Mouse (Mus musculus): ENCODE results near the gene Hpgd. TPM values are rescaled to one million over a fixed set of nuclear protein-coding genes. Genes with fewer than 3 reads are reported as not detected.
"Not testable (repeated sequence)": the region's sequence is repeated elsewhere in the genome, so short reads cannot be mapped to it uniquely, and the experiment has no call there.

The Hpgd gene
- polyA plus RNA-seq (2014; fragmentation: Nextera tagmentation; extraction: Ambion mirVana) = 11.7 TPM in 2 replicates

DNA sequence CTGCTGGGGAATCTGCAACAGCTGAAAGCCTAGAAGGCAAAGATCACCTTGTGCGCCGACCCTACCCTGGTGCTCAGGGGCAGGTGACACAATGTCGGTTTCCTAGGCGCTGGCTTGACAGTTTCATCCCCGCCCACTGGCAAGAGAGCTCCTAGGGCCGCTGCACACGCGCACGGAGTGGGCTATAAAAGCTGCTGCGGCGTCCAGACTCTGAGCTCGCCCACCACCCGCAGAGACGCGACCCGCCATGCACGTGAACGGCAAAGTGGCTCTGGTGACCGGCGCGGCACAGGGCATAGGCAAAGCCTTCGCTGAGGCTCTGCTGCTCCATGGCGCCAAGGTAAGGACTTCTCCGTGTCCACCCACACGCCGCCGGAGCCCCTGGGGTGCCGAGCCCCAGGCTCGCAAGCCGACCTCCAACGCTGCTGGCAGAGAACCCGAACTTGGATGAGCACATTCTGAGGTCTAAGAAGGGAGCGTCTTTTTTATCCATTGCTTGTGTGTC is at the start of gene Hpgd:
Gene Hpgd (plus strand): TSS at position 213 of the 505 bp plus-strand sequence.
- WGBS = under 1% methylated on average over 33 of the region's 33 CpGs
- ATAC-seq (ENCODE audit: insufficient number of reproducible peaks, low FRiP score, low TSS enrichment, low read depth) = peak; percentile 70; the same call in 1 of the 2 replicates
- Histone ChIP-seq H3K36me3 (ENCODE audit: control insufficient read depth, insufficient read depth, low read length) (no peaks in the 10 kb centered on the region), H3K4me2 (ENCODE audit: low read depth, severe bottlenecking) (peak within 1 kb of the TSS; percentile 76), H3K4me3 (ENCODE audit: low read depth, low read length) (peak within 1 kb of the TSS; percentile 36), H3K9ac (ENCODE audit: low read length) (peak within 1 kb of the TSS; percentile 54), H3K27ac (replicated peaks; ENCODE audit: low read depth, low read length) (no peak within 1 kb of the TSS), H3K9me3 (ENCODE audit: control insufficient read depth, low read length) (no peaks in the 10 kb centered on the region), H3K27me3 (ENCODE audit: control insufficient read depth, insufficient read depth, low read length) (no peaks in the 10 kb centered on the region; the same call in 1 of the 2 replicates), H3K4me1 (ENCODE audit: control insufficient read depth, insufficient read depth, low read length) (no peaks in the 10 kb centered on the region)
- peak; percentile 74 for DNase-seq (ENCODE audit: low spot score)

DNA sequence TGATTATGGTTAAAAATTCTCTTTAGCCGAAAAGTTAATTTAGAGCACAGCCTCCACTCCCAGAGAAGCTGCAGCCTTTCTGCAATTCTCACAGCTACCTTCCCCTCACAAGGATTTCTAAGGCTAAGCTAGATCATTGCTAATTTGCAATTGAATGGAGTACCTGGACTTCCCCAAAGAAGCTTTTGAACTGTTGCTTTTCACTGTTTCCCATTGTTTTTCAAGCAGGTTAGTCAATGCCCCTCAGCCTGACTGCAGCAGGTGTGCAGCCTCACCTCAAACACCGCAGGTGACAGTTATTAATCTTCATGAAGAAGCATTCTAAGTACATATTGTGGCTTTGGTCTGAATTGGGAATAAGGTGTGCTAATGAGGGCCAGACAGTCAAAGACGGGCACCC is 42.7 kb upstream of the Hpgd start:
- not testable (repeated sequence) for H3K9me3 ChIP-seq (ENCODE audit: control insufficient read depth, low read length); H3K27me3 ChIP-seq (ENCODE audit: control insufficient read depth, insufficient read depth, low read length); H3K4me1 ChIP-seq (ENCODE audit: control insufficient read depth, insufficient read depth, low read length); H3K4me2 ChIP-seq (ENCODE audit: low read depth, severe bottlenecking); H3K27ac ChIP-seq (replicated peaks; ENCODE audit: low read depth, low read length); H3K36me3 ChIP-seq (ENCODE audit: control insufficient read depth, insufficient read depth, low read length); H3K4me3 ChIP-seq (ENCODE audit: low read depth, low read length); H3K9ac ChIP-seq (ENCODE audit: low read length); ATAC-seq (ENCODE audit: insufficient number of reproducible peaks, low FRiP score, low TSS enrichment, low read depth); DNase-seq (ENCODE audit: low spot score)
- 79% methylated on average over 3 of the region's 3 CpGs for WGBS

DNA sequence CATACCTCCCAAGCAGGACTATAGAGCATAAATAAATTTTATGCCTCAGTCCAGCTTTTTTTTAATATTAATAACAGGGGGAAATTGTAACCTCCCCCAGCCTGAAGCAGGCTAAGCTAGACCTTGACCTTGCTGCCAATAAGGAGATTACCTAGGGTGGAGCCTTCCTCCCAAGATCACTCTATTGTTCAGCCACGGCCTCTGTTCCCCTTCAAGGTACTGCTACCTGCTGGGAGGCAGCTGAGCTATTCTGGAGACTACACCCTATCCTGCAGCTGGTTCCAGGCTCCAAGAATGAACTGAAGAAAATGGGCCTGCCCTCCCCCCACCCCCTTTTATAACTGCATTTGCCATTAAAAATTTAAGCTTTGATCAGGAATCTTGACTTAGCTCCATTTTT is 42.1 kb upstream of the Hpgd start:
- H3K27me3 ChIP-seq (ENCODE audit: control insufficient read depth, insufficient read depth, low read length) = no peaks in the 10 kb centered on the region
- H3K4me3 ChIP-seq (ENCODE audit: low read depth, low read length) = no peak overlapping the region
- 59% methylated on average over 1 of the region's 1 CpGs for WGBS
- no peaks in the 10 kb centered on the region for H3K36me3 ChIP-seq (ENCODE audit: control insufficient read depth, insufficient read depth, low read length)
- H3K9ac ChIP-seq (ENCODE audit: low read length) = no peak overlapping the region
- no peak overlapping the region for H3K4me2 ChIP-seq (ENCODE audit: low read depth, severe bottlenecking)
- H3K27ac ChIP-seq (replicated peaks; ENCODE audit: low read depth, low read length) = no peak overlapping the region
- ATAC-seq (ENCODE audit: insufficient number of reproducible peaks, low FRiP score, low TSS enrichment, low read depth) (no peak), DNase-seq (ENCODE audit: low spot score) (no peak)
- no peaks in the 10 kb centered on the region for H3K4me1 ChIP-seq (ENCODE audit: control insufficient read depth, insufficient read depth, low read length)
- H3K9me3 ChIP-seq (ENCODE audit: control insufficient read depth, low read length) = no peaks in the 10 kb centered on the region

DNA sequence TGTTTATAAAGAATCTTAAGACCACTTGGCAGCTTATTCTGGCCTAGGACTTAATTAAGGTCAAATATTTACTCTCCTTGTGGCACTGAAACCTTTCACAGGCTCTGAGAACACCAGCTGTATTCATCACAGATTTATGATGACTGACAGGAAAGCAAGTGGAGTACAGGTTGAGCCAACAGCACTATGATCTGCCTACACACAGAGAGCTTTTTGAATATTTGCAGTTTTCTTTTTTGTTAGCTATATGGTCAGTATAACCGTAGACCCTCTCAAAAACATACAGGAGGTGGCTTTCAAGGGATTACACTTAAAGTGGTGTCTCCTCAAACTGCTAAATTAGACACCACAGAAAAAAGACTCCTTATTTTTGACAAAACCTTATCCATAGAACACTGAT is 33.2 kb upstream of the Hpgd start:
- H3K9me3 ChIP-seq (ENCODE audit: control insufficient read depth, low read length) = no peaks in the 10 kb centered on the region
- no peaks in the 10 kb centered on the region for H3K27me3 ChIP-seq (ENCODE audit: control insufficient read depth, insufficient read depth, low read length)
- H3K4me3 ChIP-seq (ENCODE audit: low read depth, low read length) = no peak overlapping the region
- H3K36me3 ChIP-seq (ENCODE audit: control insufficient read depth, insufficient read depth, low read length) = no peaks in the 10 kb centered on the region
- 91% methylated on average over 1 of the region's 1 CpGs for WGBS
- no peak overlapping the region for H3K4me2 ChIP-seq (ENCODE audit: low read depth, severe bottlenecking)
- H3K27ac ChIP-seq (replicated peaks; ENCODE audit: low read depth, low read length) = no peak overlapping the region
- no peak for ATAC-seq (ENCODE audit: insufficient number of reproducible peaks, low FRiP score, low TSS enrichment, low read depth)
- H3K4me1 ChIP-seq (ENCODE audit: control insufficient read depth, insufficient read depth, low read length) = no peaks in the 10 kb centered on the region
- no peak overlapping the region for H3K9ac ChIP-seq (ENCODE audit: low read length)
- DNase-seq (ENCODE audit: low spot score) = no peak

DNA sequence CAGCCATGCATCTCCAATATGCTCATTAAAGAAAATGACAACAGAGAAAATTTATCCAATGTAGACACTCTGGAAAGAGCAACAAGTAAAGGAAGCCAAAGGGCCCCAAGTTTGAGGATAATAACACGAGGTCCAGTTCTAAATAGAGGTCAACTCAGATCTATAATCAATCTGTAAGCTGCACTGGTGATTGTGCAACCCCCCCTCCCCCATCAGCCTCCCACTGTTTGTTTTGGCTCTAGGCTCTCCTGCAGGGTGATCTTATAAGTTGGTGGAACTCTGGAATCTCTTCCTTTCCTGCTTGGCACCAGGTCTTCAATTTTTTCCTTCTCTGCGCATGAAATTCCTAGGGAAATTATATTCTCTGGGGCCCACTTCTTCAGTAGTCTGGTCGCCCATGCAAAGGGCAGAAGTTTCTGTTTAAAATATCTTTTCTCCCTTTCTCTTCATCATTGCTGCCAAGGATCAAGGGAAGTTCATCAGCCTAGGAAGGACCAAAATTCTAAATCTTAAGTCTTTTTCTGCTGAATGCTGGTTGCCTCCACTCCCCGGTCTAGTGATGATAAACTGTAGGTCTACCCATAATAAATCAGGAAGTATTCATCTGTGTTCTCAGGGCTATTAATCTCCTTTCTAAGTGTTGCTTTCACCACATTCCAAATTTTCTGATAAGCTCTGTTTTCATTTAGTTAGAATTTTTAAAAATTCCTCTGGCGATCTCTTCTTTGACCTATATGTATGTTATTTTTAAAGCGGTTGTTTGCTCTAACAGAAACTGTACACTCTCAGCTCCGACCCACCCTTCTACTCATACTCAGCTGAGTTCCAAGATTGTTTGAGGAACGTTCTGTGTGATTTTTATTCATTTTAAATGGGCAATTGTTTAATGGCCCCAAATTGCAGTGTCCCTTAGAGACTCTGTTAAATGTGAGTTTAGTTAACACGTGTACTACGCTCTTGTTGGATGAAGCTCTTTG is 24.4 kb upstream of the Hpgd start:
- H3K27me3 ChIP-seq (ENCODE audit: control insufficient read depth, insufficient read depth, low read length) = no peaks in the 10 kb centered on the region
- WGBS = 80% methylated on average over 10 of the region's 10 CpGs
- H3K4me2 ChIP-seq (ENCODE audit: low read depth, severe bottlenecking) = no peak overlapping the region
- no peaks in the 10 kb centered on the region for H3K4me1 ChIP-seq (ENCODE audit: control insufficient read depth, insufficient read depth, low read length)
- no peak overlapping the region for H3K4me3 ChIP-seq (ENCODE audit: low read depth, low read length)
- no peak overlapping the region for H3K9ac ChIP-seq (ENCODE audit: low read length)
- ATAC-seq (ENCODE audit: insufficient number of reproducible peaks, low FRiP score, low TSS enrichment, low read depth) (no peak), DNase-seq (ENCODE audit: low spot score) (no peak)
- no peak overlapping the region for H3K27ac ChIP-seq (replicated peaks; ENCODE audit: low read depth, low read length)
- H3K9me3 ChIP-seq (ENCODE audit: control insufficient read depth, low read length) = no peaks in the 10 kb centered on the region
- no peaks in the 10 kb centered on the region for H3K36me3 ChIP-seq (ENCODE audit: control insufficient read depth, insufficient read depth, low read length)

DNA sequence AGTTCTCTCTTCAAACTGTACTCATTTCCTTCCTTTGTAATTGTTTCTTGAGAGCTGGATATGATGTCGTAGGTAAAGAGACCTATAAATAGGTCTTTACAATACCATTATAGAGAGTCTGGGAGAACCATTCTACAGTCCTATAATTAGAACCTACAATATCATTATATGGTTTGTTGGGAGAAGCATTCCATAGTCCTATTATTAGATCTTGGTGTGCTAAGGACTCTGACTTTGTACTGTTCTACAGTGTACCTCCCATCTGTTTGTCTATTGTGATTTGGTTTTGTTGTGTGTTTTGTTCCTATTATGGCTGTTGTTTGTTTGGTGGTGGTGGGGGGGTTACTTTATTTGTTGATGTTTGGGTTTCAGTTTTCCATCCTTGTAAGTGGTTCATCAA is 21.5 kb upstream of the Hpgd start:
- no peak overlapping the region for H3K4me3 ChIP-seq (ENCODE audit: low read depth, low read length)
- H3K9ac ChIP-seq (ENCODE audit: low read length) = no peak overlapping the region
- H3K36me3 ChIP-seq (ENCODE audit: control insufficient read depth, insufficient read depth, low read length) = no peaks in the 10 kb centered on the region
- H3K4me1 ChIP-seq (ENCODE audit: control insufficient read depth, insufficient read depth, low read length) = no peaks in the 10 kb centered on the region
- DNase-seq (ENCODE audit: low spot score) (no peak), ATAC-seq (ENCODE audit: insufficient number of reproducible peaks, low FRiP score, low TSS enrichment, low read depth) (peak; percentile 47; the same call in 1 of the 2 replicates)
- 26% methylated on average over 1 of the region's 1 CpGs for WGBS
- no peaks in the 10 kb centered on the region for H3K9me3 ChIP-seq (ENCODE audit: control insufficient read depth, low read length)
- H3K4me2 ChIP-seq (ENCODE audit: low read depth, severe bottlenecking) = no peak overlapping the region
- no peak overlapping the region for H3K27ac ChIP-seq (replicated peaks; ENCODE audit: low read depth, low read length)
- H3K27me3 ChIP-seq (ENCODE audit: control insufficient read depth, insufficient read depth, low read length) = no peaks in the 10 kb centered on the region

DNA sequence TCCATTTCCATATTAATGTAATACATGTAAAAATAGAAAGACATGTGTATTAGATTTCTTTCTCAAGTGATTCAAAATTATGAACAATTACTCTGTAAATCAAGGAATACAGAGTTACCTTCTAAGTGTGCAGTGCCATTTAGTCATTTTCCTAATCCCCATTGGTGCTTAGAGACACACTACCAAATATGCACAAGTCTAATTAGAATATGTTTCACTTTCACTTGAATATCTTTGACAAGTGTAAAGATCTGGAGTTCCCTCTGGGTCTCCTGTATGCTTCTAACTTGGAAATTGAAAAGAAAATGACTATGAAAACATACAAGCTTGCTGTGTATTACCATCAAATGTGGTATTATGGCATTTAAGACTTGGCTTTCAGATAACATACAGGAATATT is 19.1 kb upstream of the Hpgd start:
- Histone ChIP-seq H3K4me3 (ENCODE audit: low read depth, low read length) (no peak overlapping the region), H3K9ac (ENCODE audit: low read length) (no peak overlapping the region), H3K4me1 (ENCODE audit: control insufficient read depth, insufficient read depth, low read length) (no peaks in the 10 kb centered on the region), H3K27ac (replicated peaks; ENCODE audit: low read depth, low read length) (no peak overlapping the region), H3K9me3 (ENCODE audit: control insufficient read depth, low read length) (no peaks in the 10 kb centered on the region), H3K27me3 (ENCODE audit: control insufficient read depth, insufficient read depth, low read length) (no peaks in the 10 kb centered on the region), H3K4me2 (ENCODE audit: low read depth, severe bottlenecking) (no peak overlapping the region), H3K36me3 (ENCODE audit: control insufficient read depth, insufficient read depth, low read length) (no peaks in the 10 kb centered on the region)
- ATAC-seq (ENCODE audit: insufficient number of reproducible peaks, low FRiP score, low TSS enrichment, low read depth) = no peak
- DNase-seq (ENCODE audit: low spot score) = no peak

DNA sequence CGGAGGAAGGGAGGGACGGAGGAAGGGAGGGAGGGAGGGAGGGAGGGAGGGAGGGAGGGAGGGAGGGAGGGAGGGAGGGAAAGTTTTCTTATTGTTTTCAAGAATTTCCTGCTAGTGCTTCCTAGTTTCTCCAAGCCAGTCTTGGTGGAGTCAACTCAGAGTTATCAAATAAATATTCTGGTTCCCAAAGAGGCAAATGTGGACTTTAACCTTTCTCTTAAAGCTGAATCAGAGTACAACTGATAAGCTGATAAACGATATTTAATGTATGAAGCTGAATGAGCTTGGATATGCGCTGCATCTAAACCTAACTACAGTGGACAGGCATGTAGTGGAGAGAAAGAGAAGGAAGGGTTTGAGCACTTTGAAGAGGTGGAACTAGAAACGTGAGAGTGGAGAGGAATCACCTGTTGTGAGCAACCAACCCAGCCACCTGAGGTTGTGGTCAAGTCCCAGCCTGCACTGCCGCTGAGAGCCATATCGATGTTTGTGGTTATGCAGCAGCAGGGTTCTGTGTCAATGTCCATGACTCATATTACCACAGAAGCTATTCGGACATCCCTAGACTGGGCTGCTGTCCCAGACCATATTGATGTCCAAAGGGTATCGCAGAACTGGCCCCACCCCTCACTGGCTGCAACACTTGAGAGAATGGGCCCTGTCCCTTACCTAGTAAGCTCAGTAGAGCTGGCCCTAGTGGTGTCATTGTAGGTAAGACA is 16.4 kb upstream of the Hpgd start:
- Histone ChIP-seq H3K9me3 (ENCODE audit: control insufficient read depth, low read length) (no peaks in the 10 kb centered on the region), H3K36me3 (ENCODE audit: control insufficient read depth, insufficient read depth, low read length) (no peaks in the 10 kb centered on the region), H3K4me2 (ENCODE audit: low read depth, severe bottlenecking) (no peak overlapping the region), H3K27ac (replicated peaks; ENCODE audit: low read depth, low read length) (no peak overlapping the region), H3K27me3 (ENCODE audit: control insufficient read depth, insufficient read depth, low read length) (no peaks in the 10 kb centered on the region), H3K4me1 (ENCODE audit: control insufficient read depth, insufficient read depth, low read length) (no peaks in the 10 kb centered on the region), H3K4me3 (ENCODE audit: low read depth, low read length) (no peak overlapping the region), H3K9ac (ENCODE audit: low read length) (no peak overlapping the region)
- ATAC-seq (ENCODE audit: insufficient number of reproducible peaks, low FRiP score, low TSS enrichment, low read depth) (no peak; the same call in 1 of the 2 replicates), DNase-seq (ENCODE audit: low spot score) (no peak)
- WGBS = 92% methylated on average over 7 of the region's 9 CpGs
